Mouse (Mus musculus): ENCODE data around the gene Polr2h.

- TF ChIP-seq GATA1 (IDR thresholded peaks at IDR 0.05; ENCODE audit: borderline replicate concordance, low read length) (no peak), FLI1 (IDR thresholded peaks at IDR 0.05; ENCODE audit: low read length) (no peak)
Measured at GRCm38 (mm10) chr16:20746641-20747040, 29.2 kb downstream of the Polr2h start.

Data from megakaryocyte, embryonic 14.5 days (primary cell).